In genomic region chr12:25934946-25935345, GRCm38 (mm10) we compare ENCODE assay signal across 20 mouse cellular contexts.
DNase-seq lines count a peak whose midpoint lies in the region; TF ChIP-seq lines count a peak whose summit lies in the region.
"Had no signal": no experiment of that assay in that cellular context is flagged by ENCODE, and none has a peak within 500 bp of the region (broad histone marks: within the 10 kb centered on the region; RNA-seq: fewer than 3 reads in every experiment).

No protein-coding gene starts in this region.

- H3K27ac ChIP-seq in heart, adult 2 months, result no peak overlapping the region
- no peak overlapping the region for H3K27ac ChIP-seq in left cerebral cortex, adult 2 months
- H3K27ac ChIP-seq: forebrain, embryonic 10.5 days; forebrain, embryonic 13.5 days; gastrocnemius, adult 2 months; heart, embryonic 10.5 days; heart, embryonic 13.5 days; hindbrain, embryonic 14.5 days; hindbrain, postnatal 0 days had no signal

- H3K27me3 ChIP-seq in heart, adult 2 months (ENCODE audit: control insufficient read depth, insufficient read depth, low read length), result no peaks in the 10 kb centered on the region
- H3K27me3 ChIP-seq: forebrain, embryonic 13.5 days; heart, embryonic 13.5 days had no signal

- no peak overlapping the region for H3K4me3 ChIP-seq in heart, adult 2 months
- H3K4me3 ChIP-seq in left cerebral cortex, adult 2 months, result no peak overlapping the region
- H3K4me3 ChIP-seq: forebrain, embryonic 10.5 days; forebrain, embryonic 13.5 days; gastrocnemius, adult 2 months; heart, embryonic 10.5 days; heart, embryonic 13.5 days had no signal

- H3K79me2 ChIP-seq in heart, adult 2 months (replicated peaks; ENCODE audit: control insufficient read depth, insufficient read depth, low read length), result no peaks in the 10 kb centered on the region

- TF ChIP-seq CTCF in heart, adult 2 months (IDR thresholded peaks at IDR 0.05), result no peak
- TF ChIP-seq CTCF in left cerebral cortex, adult 2 months (IDR thresholded peaks at IDR 0.05), result no peak

- intact Hi-C loops in heart, adult 2 months (cut with DNase I), result no loop called here
- intact Hi-C loops in left cerebral cortex, adult 2 months (cut with DNase I), result no loop called here

- H3K4me1 ChIP-seq in heart, adult 2 months (ENCODE audit: control insufficient read depth, insufficient read depth, low read length), result no peaks in the 10 kb centered on the region
- H3K4me1 ChIP-seq: forebrain, embryonic 10.5 days; forebrain, embryonic 13.5 days; heart, embryonic 10.5 days; heart, embryonic 13.5 days had no signal

- no peaks in the 10 kb centered on the region for H3K36me3 ChIP-seq in heart, adult 2 months (ENCODE audit: control insufficient read depth, insufficient read depth, low read length)
- H3K36me3 ChIP-seq: forebrain, embryonic 10.5 days; heart, embryonic 10.5 days; heart, embryonic 13.5 days had no signal

- no peak for TF ChIP-seq POLR2A in heart, adult 2 months (IDR thresholded peaks at IDR 0.05; ENCODE audit: insufficient read depth, low read depth, low read length)

- DNase-seq in heart, adult 11 months, result peak; percentile 83
- no peak for DNase-seq in heart, adult 2 months
- peak; percentile 35 for DNase-seq in cerebellum, adult 9-10 months
- peak; percentile 16 to 18 for DNase-seq in cerebellum, postnatal 25 days
- DNase-seq in left cerebral cortex, adult 2 months (ENCODE audit: extremely low spot score in 1 of 2, low spot score in 2 of 2), result no peak
- DNase-seq in right cerebral cortex, postnatal 36 days (ENCODE audit: low spot score in 2 of 2), result no peak
- DNase-seq: adrenal gland, adult 2 months; adrenal gland, postnatal 14 days; gastrocnemius, adult 2 months; gastrocnemius, postnatal 14 days; heart, adult 18-20 months; heart, postnatal 14 days; heart, postnatal 4 days; kidney, adult 18-20 months had no signal

- H3K9ac ChIP-seq in heart, adult 2 months (ENCODE audit: low read depth, low read length), result no peak overlapping the region
- H3K9ac ChIP-seq: forebrain, embryonic 13.5 days; heart, embryonic 13.5 days; hindbrain, embryonic 14.5 days had no signal

- 64% methylated on average over 5 of the region's 5 CpGs for WGBS in heart, adult 2 months

- no peak for TF ChIP-seq EP300 in heart, adult 2 months (IDR thresholded peaks at IDR 0.05; ENCODE audit: insufficient read depth, low read depth, low read length)

Comparison
In these comparisons a context has a peak if more than half of its experiments do, and no peak if none do; other contexts are left out.
1. DNase-seq: peak in heart, adult 11 months (single experiment), cerebellum, adult 9-10 months (single experiment) and cerebellum, postnatal 25 days (2 of 2); none in heart, adult 2 months (0 of 2), left cerebral cortex, adult 2 months (0 of 2) and right cerebral cortex, postnatal 36 days (0 of 2).